ENCODE assay signal across 20 mouse cellular contexts in genomic region chr4:150311431-150311830, GRCm38 (mm10). TPM values are rescaled to one million over a fixed set of nuclear protein-coding genes. Genes with fewer than 3 reads are reported as not detected.
DNase-seq lines count a peak whose midpoint lies in the region; ATAC-seq and TF ChIP-seq lines count a peak whose summit lies in the region.
"Had no signal": no experiment of that assay in that cellular context is flagged by ENCODE, and none has a peak within 500 bp of the region (broad histone marks: within the 10 kb centered on the region; RNA-seq: fewer than 3 reads in every experiment).

No protein-coding gene starts in this region.

- peak overlapping the region; percentile 49; the same call in 1 of the 2 replicates for H3K27ac ChIP-seq in layer of hippocampus, adult 2 months
- peak overlapping the region; percentile 88 for H3K27ac ChIP-seq in heart, embryonic 12.5 days (ENCODE audit: poor library complexity, severe bottlenecking)
- H3K27ac ChIP-seq: embryonic facial prominence, embryonic 15.5 days; hindbrain, embryonic 10.5 days; kidney, embryonic 15.5 days; limb, embryonic 13.5 days; liver, embryonic 15.5 days had no signal

- H3K27me3 ChIP-seq in heart, embryonic 12.5 days (replicated peaks) = no peaks in the 10 kb centered on the region
- H3K27me3 ChIP-seq: CH12.LX; embryonic facial prominence, embryonic 15.5 days; kidney, embryonic 15.5 days; limb, embryonic 13.5 days; liver, embryonic 15.5 days; megakaryocyte, embryonic 14.5 days had no signal

- H3K36me3 ChIP-seq in heart, embryonic 12.5 days = no peaks in the 10 kb centered on the region
- H3K36me3 ChIP-seq: embryonic facial prominence, embryonic 15.5 days; kidney, embryonic 15.5 days; limb, embryonic 13.5 days; liver, embryonic 15.5 days had no signal

- H3K9me3 ChIP-seq in heart, embryonic 12.5 days (replicated peaks) = no peaks in the 10 kb centered on the region
- H3K9me3 ChIP-seq: embryonic facial prominence, embryonic 15.5 days; hindbrain, embryonic 10.5 days; kidney, embryonic 15.5 days; limb, embryonic 13.5 days; liver, embryonic 15.5 days; megakaryocyte, embryonic 14.5 days had no signal

- ATAC-seq in heart, embryonic 12.5 days (ENCODE audit: insufficient number of reproducible peaks, low FRiP score) = no peak
- ATAC-seq: midbrain, embryonic 16.5 days had no signal

- peaks cover 67% of the 10 kb centered on the region for H3K4me1 ChIP-seq in heart, embryonic 12.5 days (replicated peaks)
- H3K4me1 ChIP-seq: liver, embryonic 15.5 days had no signal

- WGBS in heart, embryonic 12.5 days = 34% methylated on average over 2 of the region's 2 CpGs

- no peak overlapping the region for H3K4me3 ChIP-seq in layer of hippocampus, adult 2 months
- H3K4me3 ChIP-seq in heart, embryonic 12.5 days = no peak overlapping the region
- H3K4me3 ChIP-seq: embryonic facial prominence, embryonic 15.5 days; hindbrain, embryonic 10.5 days; kidney, embryonic 15.5 days; limb, embryonic 13.5 days; liver, embryonic 15.5 days; megakaryocyte, embryonic 14.5 days had no signal

- peak overlapping the region; percentile 36 for H3K4me2 ChIP-seq in heart, embryonic 12.5 days
- H3K4me2 ChIP-seq: embryonic facial prominence, embryonic 15.5 days; kidney, embryonic 15.5 days; limb, embryonic 13.5 days; liver, embryonic 15.5 days had no signal

- peak; percentile 25 for DNase-seq in adrenal gland, adult 8-10 months
- no peak for DNase-seq in adrenal gland, postnatal 4 days (ENCODE audit: low spot score in 2 of 2)
- no peak for DNase-seq in layer of hippocampus, adult 2 months (ENCODE audit: low spot score in 2 of 2)
- no peak for DNase-seq in layer of hippocampus, postnatal 36 days
- DNase-seq in MN1 (ENCODE audit: low spot score) = peak; percentile 18
- DNase-seq in spleen, adult 18-20 months = no peak
- DNase-seq in urinary bladder, adult 2 months (ENCODE audit: low spot score) = no peak
- DNase-seq: cerebellum, adult 11 months; cerebellum, postnatal 14 days; embryo, embryonic 11 days; gastrocnemius, postnatal 25 days had no signal

- no peak overlapping the region for H3K9ac ChIP-seq in heart, embryonic 12.5 days
- H3K9ac ChIP-seq: embryonic facial prominence, embryonic 15.5 days; kidney, embryonic 15.5 days; limb, embryonic 13.5 days; liver, embryonic 15.5 days had no signal

- no peak for TF ChIP-seq CTCF in layer of hippocampus, adult 2 months (conservative IDR thresholded peaks at IDR 0.05)

RNA-seq across cellular contexts. Expression of gene Rere, which starts 30.0 kb away (rescaled TPM):
- total RNA-seq in adrenal gland, adult 8-10 months (2022) = 100 to 1,000 TPM; 108 to 187 (median 139) TPM
- 100 to 1,000 TPM; 150 to 160 TPM for total RNA-seq in adrenal gland, postnatal 4 days (2021)
- total RNA-seq in layer of hippocampus, adult 2 months (2021) = 100 to 1,000 TPM; 144 to 153 TPM
- total RNA-seq in layer of hippocampus, postnatal 36 days (2021) = 100 to 1,000 TPM; 114 to 152 TPM
- polyA plus RNA-seq in heart, embryonic 12.5 days (2016; fragmentation: Nextera tagmentation; extraction: Ambion mirVana) = 29.5 and 37.9 TPM in 2 replicates
- 30.0 and 66.3 TPM in 2 replicates for polyA plus RNA-seq in urinary bladder, adult 2 months (2012; rRNA removed)

Comparison
In these comparisons a context has a peak if more than half of its experiments do, and no peak if none do; other contexts are left out.
1. DNase-seq: peak in adrenal gland, adult 8-10 months (single experiment) and MN1 (single experiment); none in adrenal gland, postnatal 4 days (0 of 2), layer of hippocampus, adult 2 months (0 of 2), layer of hippocampus, postnatal 36 days (0 of 2), spleen, adult 18-20 months (0 of 2) and urinary bladder, adult 2 months (single experiment).